9 mouse cellular contexts compared by ENCODE assay signal in genomic region chr7:46714518-46714917, GRCm38 (mm10). TPM values are rescaled to one million over a fixed set of nuclear protein-coding genes. Genes with fewer than 3 reads are reported as not detected.
DNase-seq lines count a peak whose midpoint lies in the region; ATAC-seq lines count a peak whose summit lies in the region.
"Had no signal": no experiment of that assay in that cellular context is flagged by ENCODE, and none has a peak within 500 bp of the region (broad histone marks: within the 10 kb centered on the region; RNA-seq: fewer than 3 reads in every experiment).

No protein-coding gene starts in this region.

- no peaks in the 10 kb centered on the region for H3K36me3 ChIP-seq in embryonic facial prominence, embryonic 11.5 days (replicated peaks; ENCODE audit: control insufficient read depth, insufficient read depth, low read depth, low read length)
- no peaks in the 10 kb centered on the region for H3K36me3 ChIP-seq in megakaryocyte, embryonic 14.5 days (replicated peaks; ENCODE audit: low read length)
- H3K36me3 ChIP-seq: limb, embryonic 12.5 days had no signal

- 32% methylated on average over 6 of the region's 6 CpGs for WGBS in embryonic facial prominence, embryonic 11.5 days

- H3K4me2 ChIP-seq in embryonic facial prominence, embryonic 11.5 days (ENCODE audit: low read depth, low read length): no peak overlapping the region
- H3K4me2 ChIP-seq: limb, embryonic 12.5 days had no signal

- no peak overlapping the region for H3K9ac ChIP-seq in embryonic facial prominence, embryonic 11.5 days (replicated peaks; ENCODE audit: low read length)
- H3K9ac ChIP-seq: limb, embryonic 12.5 days had no signal

- no peaks in the 10 kb centered on the region for H3K27me3 ChIP-seq in embryonic facial prominence, embryonic 11.5 days (ENCODE audit: control insufficient read depth, insufficient read depth, low read length)
- peaks cover 20% of the 10 kb centered on the region for H3K27me3 ChIP-seq in megakaryocyte, embryonic 14.5 days (replicated peaks)
- H3K27me3 ChIP-seq: limb, embryonic 12.5 days had no signal

- H3K4me3 ChIP-seq in embryonic facial prominence, embryonic 11.5 days (ENCODE audit: low read depth, low read length): no peak overlapping the region
- H3K4me3 ChIP-seq in megakaryocyte, embryonic 14.5 days (replicated peaks): peak overlapping the region; percentile 12
- H3K4me3 ChIP-seq: limb, embryonic 12.5 days had no signal

- DNase-seq in gastrocnemius, adult 18-20 months (ENCODE audit: low spot score): peak; percentile 67
- no peak for DNase-seq in gastrocnemius, adult 8-10 months (ENCODE audit: low spot score in 2 of 2)
- peak; percentile 76 for DNase-seq in A20 (ENCODE audit: low read depth, low spot score)
- peak; percentile 82 for DNase-seq in adrenal gland, postnatal 10 days
- DNase-seq in embryonic facial prominence, embryonic 11.5 days (ENCODE audit: low spot score): peak; percentile 75
- DNase-seq in kidney, postnatal 25 days: peak; percentile 60 to 67
- peak; percentile 15 to 60 for DNase-seq in spleen, postnatal 14 days (ENCODE audit: low spot score in 2 of 2)

- ATAC-seq in embryonic facial prominence, embryonic 11.5 days (replicated peaks; ENCODE audit: insufficient number of reproducible peaks, low FRiP score, low TSS enrichment, low read depth): no peak

- H3K9me3 ChIP-seq in embryonic facial prominence, embryonic 11.5 days (replicated peaks; ENCODE audit: control insufficient read depth, low read length): no peaks in the 10 kb centered on the region
- no peaks in the 10 kb centered on the region for H3K9me3 ChIP-seq in megakaryocyte, embryonic 14.5 days
- H3K9me3 ChIP-seq: limb, embryonic 12.5 days had no signal

- H3K4me1 ChIP-seq in embryonic facial prominence, embryonic 11.5 days (ENCODE audit: control insufficient read depth, insufficient read depth, low read length): no peaks in the 10 kb centered on the region
- peaks cover 48% of the 10 kb centered on the region for H3K4me1 ChIP-seq in megakaryocyte, embryonic 14.5 days

- H3K27ac ChIP-seq in embryonic facial prominence, embryonic 11.5 days (replicated peaks; ENCODE audit: low read depth, low read length): no peak overlapping the region
- H3K27ac ChIP-seq: limb, embryonic 12.5 days had no signal

RNA-seq across cellular contexts. Expression of gene Saa3, which starts 1.0 kb away (rescaled TPM):
- total RNA-seq in gastrocnemius, adult 18-20 months (2021): not detected
- total RNA-seq in gastrocnemius, adult 8-10 months (2022): not detected
- total RNA-seq in adrenal gland, postnatal 10 days (2021): 1 to 10 TPM in 1 of 2 experiments, not detected in 1; 1.2 TPM
- polyA plus RNA-seq in embryonic facial prominence, embryonic 11.5 days (2014; fragmentation: Nextera tagmentation; extraction: Ambion mirVana): not detected in 2 replicates
- 99.8 TPM in 1 of 2 replicates, not detected in the other for polyA plus RNA-seq in megakaryocyte, embryonic 14.5 days (2012; ENCODE audit: insufficient read depth, low replicate concordance)

RNA-seq across cellular contexts. Expression of gene Saal1, which starts 4.0 kb away (rescaled TPM):
- total RNA-seq in gastrocnemius, adult 18-20 months (2021): 1 to 10 TPM; 2.7 to 3.0 TPM
- total RNA-seq in gastrocnemius, adult 8-10 months (2022): 1 to 10 TPM; 2.5 to 3.7 (median 3.4) TPM
- 10 to 100 TPM; 10.1 to 10.2 TPM for total RNA-seq in adrenal gland, postnatal 10 days (2021)
- polyA plus RNA-seq in embryonic facial prominence, embryonic 11.5 days (2014; fragmentation: Nextera tagmentation; extraction: Ambion mirVana): 45.6 and 51.7 TPM in 2 replicates
- polyA plus RNA-seq in megakaryocyte, embryonic 14.5 days (2012; ENCODE audit: insufficient read depth, low replicate concordance): 2.7 TPM in 1 of 2 replicates, not detected in the other

RNA-seq across cellular contexts. Expression of gene Saa4, which starts 17.9 kb away (rescaled TPM):
- under 1 TPM in 1 of 2 experiments, not detected in 1; 0.09 TPM for total RNA-seq in gastrocnemius, adult 18-20 months (2021)
- total RNA-seq in gastrocnemius, adult 8-10 months (2022): not detected
- 10 to 100 TPM in 1 of 2 experiments, 1 to 10 TPM in 1; 3.2 to 10.9 TPM for total RNA-seq in adrenal gland, postnatal 10 days (2021)
- not detected in 2 replicates for polyA plus RNA-seq in embryonic facial prominence, embryonic 11.5 days (2014; fragmentation: Nextera tagmentation; extraction: Ambion mirVana)
- polyA plus RNA-seq in megakaryocyte, embryonic 14.5 days (2012; ENCODE audit: insufficient read depth, low replicate concordance): not detected in 2 replicates
- polyA plus RNA-seq: limb, embryonic 12.5 days had no signal

RNA-seq across cellular contexts. Expression of gene Saa1, which starts 28.3 kb away (rescaled TPM):
- total RNA-seq in gastrocnemius, adult 18-20 months (2021): not detected
- not detected for total RNA-seq in gastrocnemius, adult 8-10 months (2022)
- total RNA-seq in adrenal gland, postnatal 10 days (2021): under 1 TPM in 1 of 2 experiments, not detected in 1; 0.63 TPM
- 0.67 and 0.89 TPM in 2 replicates for polyA plus RNA-seq in embryonic facial prominence, embryonic 11.5 days (2014; fragmentation: Nextera tagmentation; extraction: Ambion mirVana)
- polyA plus RNA-seq in megakaryocyte, embryonic 14.5 days (2012; ENCODE audit: insufficient read depth, low replicate concordance): not detected in 2 replicates

RNA-seq across cellular contexts. Expression of gene Saa2, which starts 37.1 kb away (rescaled TPM):
- total RNA-seq in gastrocnemius, adult 18-20 months (2021): under 1 TPM in 1 of 2 experiments, not detected in 1; 0.40 TPM
- total RNA-seq in gastrocnemius, adult 8-10 months (2022): not detected
- not detected for total RNA-seq in adrenal gland, postnatal 10 days (2021)
- polyA plus RNA-seq in embryonic facial prominence, embryonic 11.5 days (2014; fragmentation: Nextera tagmentation; extraction: Ambion mirVana): 1.4 and 1.6 TPM in 2 replicates
- not detected in 2 replicates for polyA plus RNA-seq in megakaryocyte, embryonic 14.5 days (2012; ENCODE audit: insufficient read depth, low replicate concordance)

Comparison
In these comparisons a context has a peak if more than half of its experiments do, and no peak if none do; other contexts are left out.
1. DNase-seq: peak in gastrocnemius, adult 18-20 months (single experiment), A20 (single experiment), adrenal gland, postnatal 10 days (single experiment), embryonic facial prominence, embryonic 11.5 days (single experiment), kidney, postnatal 25 days (2 of 2) and spleen, postnatal 14 days (2 of 2); none in gastrocnemius, adult 8-10 months (0 of 2).